Mouse (Mus musculus) liver, embryonic 18 days (tissue): ENCODE results near the gene Gm3415. TPM values are rescaled to one million over a fixed set of nuclear protein-coding genes. Genes with fewer than 3 reads are reported as not detected.

Experiments used
- polyA plus RNA-seq: library from polyadenylated mRNA; depleted of rRNA; stranded (reverse); fragments of >200 nt; gene quantifications from 2 replicates; pipeline ENCODE4 v1.2.3, GENCODE M21; 2012; rRNA removed

The Gm3415 gene
- polyA plus RNA-seq: not detected in 2 replicates

GRCm38 (mm10) chr5:146555836-146556235 is at the start of gene Gm3415:
TSS of gene Gm3415 (plus strand) at chr5:146556136.

DNA sequence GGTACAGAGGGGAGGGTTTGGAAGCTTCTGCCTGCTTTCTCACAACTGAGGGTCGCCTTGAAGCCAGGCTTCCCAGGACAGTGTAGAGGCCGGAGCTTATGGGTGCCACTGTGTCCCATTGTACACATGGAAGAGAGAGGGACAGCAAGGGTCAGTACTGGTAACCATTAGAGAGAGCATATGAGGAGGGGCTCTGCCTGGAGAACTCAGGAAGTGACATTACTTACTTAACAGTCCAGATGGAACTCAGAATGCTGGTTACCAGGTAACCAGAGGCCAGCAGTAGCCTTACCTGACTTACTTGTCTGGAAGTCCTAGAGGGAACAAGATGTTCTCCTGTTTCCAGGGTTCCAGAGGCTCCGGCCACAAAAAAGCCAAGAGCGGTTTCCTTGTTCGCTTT is 42.1 kb upstream of the Gm3415 start, which contains the start of gene Gm3402:
Gm3402 (plus strand) TSS at position 301 of the 400 bp plus-strand sequence.

GRCm38 (mm10) chr5:146525501-146525900 is 30.4 kb upstream of the Gm3415 start, which contains the start of gene Gm3404:
TSS of gene Gm3404 (plus strand) at chr5:146525801.

DNA sequence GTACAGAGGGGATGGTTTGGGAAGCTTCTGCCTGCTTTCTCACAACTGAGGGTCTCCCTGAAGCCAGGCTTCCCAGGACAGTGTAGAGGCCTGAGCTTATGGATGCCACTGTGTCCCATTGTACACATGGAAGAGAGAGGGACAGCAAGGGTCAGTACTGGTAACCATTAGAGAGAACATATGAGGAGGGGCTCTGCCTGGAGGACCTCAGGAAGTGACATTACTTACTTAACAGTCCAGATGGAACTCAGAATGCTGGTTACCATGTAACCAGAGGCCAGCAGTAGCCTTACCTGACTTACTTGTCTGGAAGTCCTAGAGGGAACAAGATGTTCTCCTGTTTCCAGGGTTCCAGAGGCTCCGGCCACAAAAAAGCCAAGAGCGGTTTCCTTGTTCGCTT is 18.6 kb upstream of the Gm3415 start, which contains the start of gene Gm3409:
Gm3409 (plus strand) TSS at position 301 of the 400 bp plus-strand sequence.

GRCm38 (mm10) chr5:146584478-146585306 is 28.8 kb downstream of the Gm3415 start, which contains the start of gene Gpr12:
TSS of gene Gpr12 (minus strand) at chr5:146585239.

Other genes with a start within 250 kb of the Gm3415 start
- 0.05 TPM in 2 replicates for gene Wasf3, start 171.2 kb upstream of the Gm3415 start, polyA plus RNA-seq
- gene Gm6408, start 74.2 kb upstream of the Gm3415 start, polyA plus RNA-seq: not detected in 2 replicates
- gene Gm6370, start 64.8 kb upstream of the Gm3415 start, polyA plus RNA-seq: not detected in 2 replicates
- gene 4930449I24Rik, start 53.7 kb upstream of the Gm3415 start, polyA plus RNA-seq: not detected in 2 replicates
- gene Gm3402, start 42.0 kb upstream of the Gm3415 start, polyA plus RNA-seq: not detected in 2 replicates
- gene Gm3404, start 30.3 kb upstream of the Gm3415 start, polyA plus RNA-seq: not detected in 2 replicates
- not detected in 2 replicates for gene Gm3409, start 18.5 kb upstream of the Gm3415 start, polyA plus RNA-seq
- 2.2 TPM in 2 replicates for gene Gpr12, start 29.1 kb downstream of the Gm3415 start, polyA plus RNA-seq
- gene Usp12, start 238.9 kb downstream of the Gm3415 start, polyA plus RNA-seq: 8.4 and 8.8 TPM in 2 replicates